Mouse (Mus musculus) E14TG2a.4 (cell line): ENCODE results near the gene Atg7.

Source experiments
- H3K27me3 ChIP-seq: 2 replicates; pipeline ENCODE4 v1.6.1; 2014; ENCODE audit warnings: low read length, control low read depth; ENCODE audit not compliant: insufficient read depth
- H3K36me3 ChIP-seq: 2 replicates; pipeline ENCODE4 v1.6.1; 2014; ENCODE audit warnings: low read length, control low read depth; ENCODE audit not compliant: insufficient read depth
- H3K4me1 ChIP-seq: replicated peaks from 2 replicates; pipeline ENCODE4 v1.6.1; 2014; ENCODE audit warnings: low read depth, low read length, control low read depth
- H3K4me3 ChIP-seq: replicated peaks from 2 replicates; pipeline ENCODE4 v1.5.1; 2014; ENCODE audit warnings: mild to moderate bottlenecking, low read length
- H3K9me3 ChIP-seq: 2 replicates; pipeline ENCODE4 v1.6.1; 2014; ENCODE audit warnings: low read length, control low read depth
- CTCF ChIP-seq: conservative IDR thresholded peaks from 2 replicates; pipeline ENCODE4 v1.5.1; 2014; ENCODE audit warnings: low read length
- NANOG ChIP-seq: IDR thresholded peaks from 2 replicates; pipeline ENCODE4 v1.6.1; 2014; ENCODE audit warnings: borderline replicate concordance, low read length, mixed read lengths
- POU5F1 ChIP-seq: IDR thresholded peaks from 2 replicates; pipeline ENCODE4 v1.6.1; 2014; ENCODE audit warnings: low read length, borderline replicate concordance

The Atg7 gene

DNA sequence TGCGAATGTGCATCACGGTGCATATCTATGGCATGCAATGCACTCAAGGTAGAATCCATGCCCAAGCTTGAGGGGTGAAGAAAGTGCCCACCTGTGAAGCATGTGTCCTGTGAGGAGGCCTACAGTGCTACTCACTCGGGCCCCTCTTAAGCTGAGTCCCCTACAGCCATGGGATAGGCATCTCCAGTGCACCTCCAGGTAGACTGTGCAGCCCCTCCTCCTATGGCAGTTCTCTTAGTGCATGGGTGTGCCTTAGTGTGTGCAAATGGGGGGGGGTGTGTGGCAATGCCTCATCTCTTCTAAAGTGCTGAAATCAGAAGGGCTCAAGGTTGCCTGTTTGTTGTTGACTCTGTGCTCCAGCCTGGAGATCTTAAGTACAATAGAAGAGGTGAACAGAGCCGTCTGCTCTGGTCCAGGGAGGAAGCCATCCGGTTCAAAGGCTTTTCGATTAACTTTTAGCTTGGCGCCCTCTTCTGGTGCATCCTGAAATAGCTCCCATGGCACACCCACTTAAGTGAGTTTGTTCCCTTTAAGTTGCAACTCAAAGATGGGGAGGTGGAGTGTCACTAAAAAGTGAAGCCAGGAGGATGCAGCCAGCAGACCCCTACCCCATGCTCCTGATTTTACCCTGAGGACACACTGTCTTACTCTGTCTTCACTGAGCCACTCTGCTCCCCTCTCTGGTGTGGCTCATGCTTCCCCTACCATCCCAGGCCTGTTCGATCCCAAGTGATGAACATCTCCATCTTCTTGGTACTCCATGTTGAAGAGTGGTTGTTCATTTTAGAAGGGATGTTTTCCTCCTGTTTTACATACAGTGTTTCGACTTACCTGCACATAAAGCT is 55.0 kb downstream of the Atg7 start:
- H3K4me3 ChIP-seq = no peak overlapping the region
- TF ChIP-seq CTCF (peak; percentile 87), NANOG (no peak)

DNA sequence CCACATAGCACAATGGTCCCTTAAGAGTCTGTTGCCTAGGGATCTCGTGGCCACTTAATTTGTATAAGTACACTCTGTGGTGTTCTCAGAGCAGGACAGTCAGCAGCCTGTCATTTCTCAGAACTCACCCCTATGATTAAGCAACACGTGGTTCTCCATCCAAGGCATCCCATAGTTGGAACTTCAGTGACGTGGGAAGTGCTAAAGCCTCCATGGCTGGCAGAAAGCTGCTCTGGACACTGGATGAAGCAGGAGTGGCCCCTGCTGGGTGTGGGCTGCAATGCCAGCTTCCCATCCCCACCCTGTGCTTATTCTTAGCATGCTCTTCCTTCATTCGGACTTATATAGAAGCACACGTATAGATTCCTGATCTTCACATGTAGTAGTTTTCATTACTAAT is 55.7 kb downstream of the Atg7 start:
- H3K4me3 ChIP-seq = no peak overlapping the region
- H3K27me3 ChIP-seq = 0 out of 2 replicates have a peak, but pooled peaks cover 3% of the 10 kb centered on the region
- no peaks in the 10 kb centered on the region for H3K9me3 ChIP-seq
- H3K36me3 ChIP-seq = no peaks in the 10 kb centered on the region
- TF ChIP-seq POU5F1 (no peak), NANOG (no peak), CTCF (no peak)
- H3K4me1 ChIP-seq = no peaks in the 10 kb centered on the region

More for the DNA sequence above, 55.0 kb downstream of the Atg7 start:
- Histone ChIP-seq H3K4me1 (no peaks in the 10 kb centered on the region), H3K9me3 (no peaks in the 10 kb centered on the region), H3K36me3 (no peaks in the 10 kb centered on the region), H3K27me3 (0 out of 2 replicates have a peak, but pooled peaks cover 3% of the 10 kb centered on the region)

DNA sequence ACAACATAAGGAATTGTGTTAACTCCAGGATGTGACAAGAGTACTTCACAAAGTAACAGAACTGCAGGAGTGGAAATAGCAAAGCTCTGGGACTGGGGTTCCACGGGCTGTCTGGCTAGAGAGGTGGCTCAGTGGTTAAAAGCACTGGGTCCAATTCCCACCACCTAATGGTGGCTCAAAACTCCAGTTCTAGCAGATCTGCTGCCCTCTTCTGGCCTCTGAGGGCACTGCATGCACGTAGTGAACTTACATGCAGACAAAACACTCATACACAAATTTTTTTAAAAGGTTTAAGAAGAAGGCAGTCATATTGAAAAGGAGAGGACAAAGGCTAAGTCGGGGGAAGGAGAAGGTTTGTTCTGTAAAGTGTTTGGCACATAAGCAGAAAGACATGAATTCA is 57.8 kb downstream of the Atg7 start:
- TF ChIP-seq POU5F1 = no peak
- TF ChIP-seq CTCF = peak; percentile 85

DNA sequence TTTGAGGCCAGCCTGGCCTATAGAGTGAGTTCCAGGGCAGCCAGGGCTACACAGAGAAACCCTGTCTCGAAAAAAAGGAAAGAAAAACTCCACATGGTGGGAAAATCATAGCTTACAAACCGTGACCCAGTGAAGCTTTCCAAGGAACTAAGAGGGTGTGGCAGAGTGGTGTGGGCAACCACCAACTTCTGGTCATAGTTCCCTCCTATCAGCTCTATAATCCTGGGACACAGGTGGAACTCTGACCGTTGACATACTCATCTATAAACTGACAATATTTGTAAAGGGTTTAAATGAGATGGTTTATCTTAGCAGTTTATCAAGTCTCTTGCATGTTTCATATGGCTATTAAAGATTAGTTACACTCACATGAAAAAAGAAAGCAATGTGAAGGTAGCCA is 64.1 kb downstream of the Atg7 start:
- Histone ChIP-seq H3K4me1 (no peaks in the 10 kb centered on the region), H3K4me3 (no peak overlapping the region), H3K27me3 (no peaks in the 10 kb centered on the region), H3K9me3 (no peaks in the 10 kb centered on the region), H3K36me3 (0 out of 2 replicates have a peak, but pooled peaks cover 3% of the 10 kb centered on the region)
- TF ChIP-seq NANOG (no peak), CTCF (no peak), POU5F1 (no peak)

More for the DNA sequence above, 57.8 kb downstream of the Atg7 start:
- Histone ChIP-seq H3K9me3 (no peaks in the 10 kb centered on the region), H3K36me3 (no peaks in the 10 kb centered on the region), H3K4me3 (no peak overlapping the region), H3K27me3 (no peaks in the 10 kb centered on the region), H3K4me1 (no peaks in the 10 kb centered on the region)

DNA sequence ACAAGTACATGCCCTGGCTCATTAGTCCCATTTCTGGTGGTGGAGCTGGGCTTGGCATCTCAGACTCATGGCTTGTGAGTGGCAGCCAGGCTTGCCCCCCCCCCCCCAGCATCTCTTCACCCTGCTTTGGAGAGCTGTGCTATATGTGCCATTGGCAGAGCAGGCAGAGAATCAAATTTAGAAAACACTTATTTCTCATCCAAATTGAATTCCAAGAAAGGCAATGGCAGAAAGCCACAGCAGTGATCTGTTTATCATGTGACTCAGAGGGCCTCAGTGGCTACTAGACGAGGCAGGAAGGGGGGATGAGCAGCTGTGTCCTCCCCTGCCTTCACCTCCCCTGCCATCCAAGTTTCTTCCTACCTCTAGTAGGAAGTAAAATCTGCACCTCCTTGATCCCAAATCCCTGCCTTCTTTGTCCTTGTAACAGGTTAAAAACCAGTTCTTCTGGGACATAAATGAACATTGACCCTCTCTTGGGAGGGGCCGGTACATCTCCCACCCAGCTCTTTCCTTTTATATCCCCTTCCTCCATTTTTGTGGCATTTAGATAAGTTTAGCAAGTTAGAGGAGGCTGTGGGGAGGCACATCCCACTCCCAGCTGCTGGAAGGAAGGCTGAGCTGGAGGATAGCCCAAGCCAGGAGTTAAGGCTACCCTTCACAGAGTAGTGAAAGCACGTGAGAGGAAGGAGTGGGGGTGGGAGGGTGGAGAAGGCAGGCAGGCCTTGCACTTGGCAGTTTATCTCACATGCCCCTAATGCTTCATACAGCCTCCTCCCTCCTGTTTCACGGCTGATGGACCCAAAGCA is 69.5 kb downstream of the Atg7 start:
- TF ChIP-seq POU5F1 = no peak
- TF ChIP-seq CTCF = no peak
- TF ChIP-seq NANOG = no peak
- no peaks in the 10 kb centered on the region for H3K4me1 ChIP-seq
- peaks cover 11% of the 10 kb centered on the region for H3K36me3 ChIP-seq
- no peaks in the 10 kb centered on the region for H3K27me3 ChIP-seq
- no peak overlapping the region for H3K4me3 ChIP-seq
- no peaks in the 10 kb centered on the region for H3K9me3 ChIP-seq

DNA sequence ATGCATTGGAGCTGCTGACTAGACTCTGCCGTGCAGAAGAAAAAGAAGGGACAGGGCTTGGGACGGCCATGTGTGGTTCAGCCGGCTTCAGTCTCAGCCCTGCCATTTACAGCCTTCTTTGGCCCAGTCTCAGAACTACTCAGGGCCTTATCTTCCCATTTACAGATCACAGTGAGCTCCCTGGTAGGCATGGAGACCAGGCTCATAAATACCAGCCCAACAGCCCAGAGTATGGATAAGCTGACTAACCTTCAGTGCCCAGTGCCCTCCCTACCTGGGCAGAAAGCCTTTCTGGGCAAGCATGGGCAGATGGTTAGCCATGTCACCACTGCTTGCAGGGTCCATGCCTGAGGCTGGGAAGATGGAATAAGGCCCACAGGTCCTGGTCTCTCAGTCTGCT is 70.6 kb downstream of the Atg7 start:
- Histone ChIP-seq H3K4me1 (no peaks in the 10 kb centered on the region), H3K36me3 (peaks cover 9% of the 10 kb centered on the region), H3K9me3 (no peaks in the 10 kb centered on the region), H3K27me3 (no peaks in the 10 kb centered on the region), H3K4me3 (no peak overlapping the region)
- TF ChIP-seq NANOG (no peak), CTCF (no peak), POU5F1 (no peak)

DNA sequence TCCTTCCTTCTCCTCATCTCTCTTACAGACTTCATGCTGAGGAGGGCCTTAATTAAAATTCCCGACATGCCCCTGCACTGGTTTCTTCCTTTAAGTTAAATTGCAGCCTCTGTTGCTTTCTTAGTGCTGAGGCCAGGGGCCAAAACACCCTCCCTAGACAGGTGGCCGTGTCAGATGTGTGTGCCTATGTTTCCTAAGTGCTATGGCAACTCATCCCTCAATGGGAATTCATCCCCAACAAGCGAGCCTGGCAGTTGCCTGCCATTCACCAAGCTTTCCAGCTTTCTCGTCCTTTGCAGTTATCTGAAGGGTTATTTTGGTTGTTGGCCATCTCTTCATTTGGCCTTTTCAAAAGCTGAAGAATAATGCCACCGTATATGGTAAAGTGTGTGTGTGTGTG is 71.8 kb downstream of the Atg7 start:
- H3K4me3 ChIP-seq = no peak overlapping the region
- H3K9me3 ChIP-seq = no peaks in the 10 kb centered on the region
- H3K4me1 ChIP-seq = no peaks in the 10 kb centered on the region

DNA sequence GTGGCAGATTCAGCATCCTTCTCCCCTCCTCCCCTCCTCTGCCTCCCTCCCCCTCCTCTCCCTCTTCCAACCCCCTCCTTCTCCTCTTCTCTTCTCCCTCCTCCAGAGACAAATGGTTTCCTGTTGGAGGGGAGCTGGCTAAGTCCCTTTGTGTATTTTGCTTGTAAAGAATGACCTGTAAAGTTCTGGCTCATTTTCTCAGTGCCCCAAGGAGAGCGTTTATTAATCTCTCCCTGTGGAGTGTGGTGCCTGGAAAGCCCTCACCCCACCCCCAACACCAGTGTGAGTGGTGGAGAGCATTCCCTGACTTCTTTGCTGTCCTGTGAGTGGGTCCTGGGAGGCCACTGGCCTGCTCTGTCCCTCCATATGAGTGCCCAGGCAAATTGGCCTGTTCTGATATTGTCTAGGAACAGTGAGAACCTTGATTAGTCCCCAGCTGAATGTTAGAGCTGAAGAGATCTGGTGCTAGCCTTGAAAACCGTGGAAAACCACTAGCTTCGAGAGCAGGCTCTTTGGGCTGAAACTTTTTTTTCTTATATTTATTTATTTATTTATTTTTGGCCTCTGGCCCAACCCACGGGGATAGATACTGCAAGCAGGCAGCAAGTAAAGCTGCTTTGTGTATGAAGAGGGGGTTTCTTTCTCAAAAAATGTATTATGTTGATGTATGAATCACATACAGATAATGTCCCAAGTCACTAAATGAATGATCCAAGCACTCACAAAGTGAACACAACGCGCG is 72.6 kb downstream of the Atg7 start:
- Histone ChIP-seq H3K4me3 (no peak overlapping the region), H3K27me3 (no peaks in the 10 kb centered on the region), H3K4me1 (no peaks in the 10 kb centered on the region), H3K9me3 (no peaks in the 10 kb centered on the region), H3K36me3 (peaks cover 9% of the 10 kb centered on the region)
- TF ChIP-seq CTCF = no peak
- TF ChIP-seq NANOG = no peak
- no peak for TF ChIP-seq POU5F1

More for the DNA sequence above, 71.8 kb downstream of the Atg7 start:
- no peak for TF ChIP-seq POU5F1
- TF ChIP-seq NANOG = no peak
- TF ChIP-seq CTCF = no peak
- Histone ChIP-seq H3K27me3 (no peaks in the 10 kb centered on the region), H3K36me3 (peaks cover 9% of the 10 kb centered on the region)
